Mouse (Mus musculus) small intestine, adult 2 months (tissue): ENCODE results near the gene Cldn1.

Experiments used
- CTCF ChIP-seq: fragments of 200-500 bp; IDR thresholded peaks from 2 replicates; pipeline ENCODE4 v1.5.1; 2012; ENCODE audit warnings: low read depth, mild to moderate bottlenecking, control low read depth, inconsistent platforms, low read length, moderate library complexity, mixed read lengths; ENCODE audit not compliant: insufficient replicate concordance, insufficient read length; ENCODE audit errors: extremely low read depth
- POLR2A ChIP-seq: fragments of 200-500 bp; IDR thresholded peaks from 2 replicates; pipeline ENCODE4 v1.6.1; 2012; ENCODE audit warnings: low read depth, mild to moderate bottlenecking, control low read depth, inconsistent platforms, low read length, moderate library complexity

GRCm38 (mm10) chr16:26400971-26401370 lies 29.3 kb upstream of the Cldn1 start:
- TF ChIP-seq CTCF (no peak), POLR2A (no peak)
